Mouse (Mus musculus) B cell, adult 62 days (primary cell): ENCODE data around the gene Pipox. TPM values are rescaled to one million over a fixed set of nuclear protein-coding genes. Genes with fewer than 3 reads are reported as not detected.

Experiments used
- total RNA-seq: library from RNA; stranded (reverse); gene quantifications from 4 replicates; pipeline ENCODE4 v1.2.4, GENCODE M21; 2023

Pipox gene
- total RNA-seq = 0.66 to 1.2 TPM in 2 of 4 replicates, not detected in the others

DNA sequence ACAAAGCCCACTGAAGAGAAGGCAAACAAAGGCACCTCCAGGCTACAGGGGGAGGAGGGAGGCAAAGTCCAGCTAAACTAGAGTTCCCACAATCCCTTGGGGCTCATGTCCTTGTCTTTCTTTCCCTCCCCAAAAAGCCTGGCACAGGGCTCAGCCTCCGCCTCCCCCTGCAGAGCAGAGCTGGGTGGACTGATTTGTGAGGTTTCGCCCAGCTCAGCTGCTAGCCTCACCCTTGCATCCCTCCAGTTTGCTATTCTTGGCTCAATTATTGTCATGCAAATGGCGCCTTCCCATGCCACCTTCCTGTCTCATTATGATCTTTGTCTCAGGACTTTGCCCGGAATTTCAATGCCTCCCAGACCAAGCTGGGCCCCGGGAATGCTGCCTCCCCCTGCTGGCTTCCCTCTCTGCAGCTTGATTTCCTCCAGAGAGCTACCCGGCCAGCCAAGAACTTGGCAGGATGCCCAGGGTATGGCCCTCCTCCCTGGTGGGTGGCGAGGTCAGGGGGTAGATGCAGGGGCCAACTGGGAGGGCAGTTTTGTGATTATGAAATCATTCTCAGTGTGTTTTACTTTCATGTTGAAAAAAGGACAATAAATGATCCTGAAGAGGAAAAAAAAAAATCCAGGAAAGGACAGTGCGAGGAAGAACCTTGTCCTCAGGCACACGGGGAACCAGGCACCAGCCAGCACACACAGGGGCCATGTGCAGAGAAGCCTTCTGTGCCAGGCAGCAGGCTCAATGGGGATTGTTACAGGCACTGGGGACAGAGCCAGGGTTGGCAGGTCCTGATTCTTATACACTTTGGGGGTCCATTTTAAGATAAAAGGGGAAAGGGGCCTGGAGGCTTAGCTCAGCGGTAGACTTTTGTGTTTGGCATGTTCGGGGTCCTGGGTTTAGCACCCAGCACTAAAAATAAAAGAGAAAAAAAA is at the start of gene Pipox:
Pipox (minus strand) TSS at position 310 of the 932 bp plus-strand sequence.

DNA sequence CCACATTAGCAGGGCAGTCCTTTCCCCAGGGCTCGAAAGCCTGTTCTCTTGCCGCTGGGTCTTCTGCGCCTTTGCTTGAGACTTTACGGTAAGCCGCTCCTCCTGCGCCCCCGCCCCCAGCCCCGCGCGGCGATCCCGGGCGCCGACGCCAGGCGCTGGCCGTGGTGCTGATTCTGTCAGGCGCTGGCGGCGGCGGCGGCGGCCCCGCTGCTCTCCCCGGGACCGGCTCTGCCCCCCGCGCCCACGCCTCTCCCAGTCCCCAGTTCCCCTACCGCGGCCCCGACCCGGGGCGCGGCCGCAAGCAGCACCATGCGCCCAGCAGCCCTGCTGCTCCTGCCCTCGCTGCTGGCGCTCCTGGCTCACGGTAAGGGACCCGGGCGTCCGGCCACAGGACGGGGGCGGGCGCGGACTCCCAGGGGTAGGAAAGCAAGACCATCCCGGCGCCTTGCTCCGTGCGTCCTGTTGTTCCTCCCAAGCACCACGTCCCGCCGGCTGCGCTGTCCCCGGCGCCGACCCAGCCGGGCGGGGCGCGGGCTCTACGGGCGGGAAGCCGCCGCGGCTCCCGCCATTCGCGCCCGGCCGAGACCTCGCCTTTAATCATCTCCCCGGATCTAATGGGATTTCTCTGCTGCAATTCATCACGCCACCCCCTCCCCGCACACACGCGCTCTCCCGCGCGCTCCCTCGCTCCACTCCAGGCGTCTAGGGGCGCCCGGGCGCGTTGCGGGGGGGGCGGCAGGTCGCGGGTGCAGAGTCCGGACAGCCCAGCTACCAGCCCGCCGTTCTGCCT is 37.0 kb upstream of the Pipox start, which contains the start of gene Sez6:
Sez6 (plus strand) TSS at position 50 of the 790 bp plus-strand sequence.

Other genes with a start within 250 kb of the Pipox start
- gene Nufip2, start 207.9 kb downstream of the Pipox start, total RNA-seq = 103 to 110 TPM (median 108 TPM) in 4 replicates
- not detected in 4 replicates for gene Cryba1, start 168.8 kb downstream of the Pipox start, total RNA-seq
- gene Myo18a, start 130.8 kb downstream of the Pipox start, total RNA-seq = 112 to 134 TPM (median 121 TPM) in 4 replicates
- gene Gm10277, start 106.3 kb downstream of the Pipox start, total RNA-seq = not detected in 4 replicates
- gene Sez6, start 36.7 kb upstream of the Pipox start, total RNA-seq = not detected in 4 replicates
- 162 to 186 TPM (median 167 TPM) in 4 replicates for gene Phf12, start 88.7 kb upstream of the Pipox start, total RNA-seq
- 0.63 to 0.98 TPM (median 0.91 TPM) in 4 replicates for gene Dhrs13, start 138.2 kb upstream of the Pipox start, total RNA-seq
- 11.9 to 17.5 TPM (median 14.8 TPM) in 4 replicates for gene Flot2, start 143.8 kb upstream of the Pipox start, total RNA-seq
- 23.7 to 25.0 TPM (median 24.0 TPM) in 4 replicates for gene Eral1, start 186.3 kb upstream of the Pipox start, total RNA-seq
- gene Fam222b, start 200.6 kb upstream of the Pipox start, total RNA-seq = 15.7 to 20.1 TPM (median 16.6 TPM) in 4 replicates